Mouse (Mus musculus) megakaryocyte, embryonic 14.5 days (primary cell): Measurements from ENCODE around the gene Rin1.

Experiments used
- FLI1 ChIP-seq: IDR thresholded peaks from 2 replicates; pipeline ENCODE4 v1.6.1; 2012; ENCODE audit warnings: low read length, inconsistent platforms, mixed read lengths
- GATA1 ChIP-seq: IDR thresholded peaks from 3 replicates; pipeline ENCODE4 v1.6.1; 2012; ENCODE audit warnings: mixed read lengths, low read length, inconsistent platforms, borderline replicate concordance

GRCm38 (mm10) chr19:5051515-5051914, 1.2 kb downstream of the Rin1 start:
- TF ChIP-seq GATA1 (no peak), FLI1 (no peak)
